Mouse (Mus musculus) frontal cortex, postnatal 14 days (tissue): ENCODE data around the gene Zbtb44.
A peak's percentile ranks its signal among the peaks of the same experiment; 100 is the strongest.
"Not testable (repeated sequence)": the region's sequence is repeated elsewhere in the genome, so short reads cannot be mapped to it uniquely, and the experiment has no call there.

ENCODE experiments used
- DNase-seq, 2 experiments: peaks; one replicate each; pipeline ENCODE4 v3.0.0; 2022; ENCODE audit warnings: low spot score in 2 of 2

The Zbtb44 gene

DNA sequence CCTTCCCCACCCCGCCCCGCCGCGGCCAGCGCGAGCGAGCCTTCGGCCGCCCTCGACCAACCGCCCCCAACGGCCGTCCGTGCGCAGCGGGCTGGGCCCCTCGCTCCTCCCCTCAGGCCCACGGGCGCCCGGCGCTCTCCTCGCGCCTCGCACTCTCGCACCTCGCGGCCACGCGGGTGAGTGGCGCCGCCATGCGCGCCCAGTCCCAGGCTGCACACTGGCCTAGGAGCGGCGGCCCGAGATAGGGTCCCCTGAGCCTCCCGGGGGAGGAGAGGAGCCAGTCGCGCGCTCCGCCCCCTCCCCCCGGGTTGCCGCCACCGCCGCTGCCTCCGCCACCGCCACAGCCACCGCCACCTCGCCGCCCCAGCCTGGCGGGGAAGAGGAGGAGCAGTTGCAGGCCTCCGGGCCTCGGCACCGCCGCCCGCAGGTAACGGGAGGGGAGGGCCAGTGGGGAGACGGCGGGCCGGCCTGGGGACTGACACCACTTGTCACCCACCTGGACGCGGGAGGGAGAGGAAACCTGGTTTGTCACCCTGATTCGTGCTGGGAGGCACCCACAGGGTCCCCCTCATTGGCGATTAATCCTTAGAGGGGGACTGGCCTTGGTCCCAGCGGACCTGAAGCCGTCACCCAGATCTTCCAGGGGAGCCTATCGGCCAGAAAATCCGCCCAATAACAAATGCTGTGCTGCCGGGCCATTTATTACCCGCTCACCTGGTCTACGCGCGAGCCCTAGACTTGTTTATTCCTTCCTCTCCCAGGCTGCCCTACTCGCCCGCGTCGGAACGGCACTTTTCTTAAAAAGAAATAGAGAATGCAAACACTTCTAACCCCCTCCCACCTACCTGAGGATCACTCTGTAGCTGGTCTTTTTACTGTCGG lies at the start of gene Zbtb44:
Zbtb44 (plus strand) TSS at position 113 of the 882 bp plus-strand sequence.
- peak; percentile 10 to 35 for DNase-seq

DNA sequence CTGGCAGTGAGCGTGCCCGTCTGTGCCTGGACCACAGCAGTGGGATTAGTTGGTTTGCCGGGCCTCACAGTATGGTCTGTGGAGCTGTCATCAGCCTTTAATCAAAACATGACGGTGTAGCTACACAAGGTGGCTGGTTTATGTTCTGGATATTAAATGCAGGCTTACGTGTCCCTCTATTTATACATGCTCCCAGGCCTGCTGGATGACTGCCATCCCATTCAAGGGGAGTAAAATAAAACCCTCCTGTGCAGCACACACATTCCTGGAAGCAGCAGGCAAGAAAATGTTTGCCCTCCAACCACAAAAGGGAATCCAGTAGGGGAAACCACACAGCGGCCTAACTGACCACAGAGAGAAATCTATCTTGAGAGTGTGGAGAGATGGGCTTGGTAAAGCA lies 44.7 kb upstream of the Zbtb44 start:
- no peak for DNase-seq

DNA sequence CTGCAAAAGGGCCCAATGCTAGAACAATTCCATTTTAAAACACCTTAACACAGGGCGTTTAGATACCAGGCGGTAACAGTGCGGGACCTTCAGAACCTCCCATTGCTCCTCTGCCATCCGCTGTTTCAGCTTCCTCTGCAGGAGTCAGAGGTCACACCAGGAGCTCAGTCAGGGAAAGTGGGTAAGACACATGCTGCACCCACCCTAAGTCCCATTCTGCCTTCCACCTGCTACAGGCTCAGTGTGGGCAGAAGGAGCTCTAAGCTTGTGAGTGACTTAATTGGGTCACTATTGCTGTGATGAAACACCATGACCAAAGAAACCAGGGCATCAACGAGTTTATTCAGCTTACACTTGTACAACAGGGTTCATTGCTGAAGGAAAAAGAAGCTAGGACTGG lies 37.3 kb upstream of the Zbtb44 start:
- DNase-seq, result no peak

DNA sequence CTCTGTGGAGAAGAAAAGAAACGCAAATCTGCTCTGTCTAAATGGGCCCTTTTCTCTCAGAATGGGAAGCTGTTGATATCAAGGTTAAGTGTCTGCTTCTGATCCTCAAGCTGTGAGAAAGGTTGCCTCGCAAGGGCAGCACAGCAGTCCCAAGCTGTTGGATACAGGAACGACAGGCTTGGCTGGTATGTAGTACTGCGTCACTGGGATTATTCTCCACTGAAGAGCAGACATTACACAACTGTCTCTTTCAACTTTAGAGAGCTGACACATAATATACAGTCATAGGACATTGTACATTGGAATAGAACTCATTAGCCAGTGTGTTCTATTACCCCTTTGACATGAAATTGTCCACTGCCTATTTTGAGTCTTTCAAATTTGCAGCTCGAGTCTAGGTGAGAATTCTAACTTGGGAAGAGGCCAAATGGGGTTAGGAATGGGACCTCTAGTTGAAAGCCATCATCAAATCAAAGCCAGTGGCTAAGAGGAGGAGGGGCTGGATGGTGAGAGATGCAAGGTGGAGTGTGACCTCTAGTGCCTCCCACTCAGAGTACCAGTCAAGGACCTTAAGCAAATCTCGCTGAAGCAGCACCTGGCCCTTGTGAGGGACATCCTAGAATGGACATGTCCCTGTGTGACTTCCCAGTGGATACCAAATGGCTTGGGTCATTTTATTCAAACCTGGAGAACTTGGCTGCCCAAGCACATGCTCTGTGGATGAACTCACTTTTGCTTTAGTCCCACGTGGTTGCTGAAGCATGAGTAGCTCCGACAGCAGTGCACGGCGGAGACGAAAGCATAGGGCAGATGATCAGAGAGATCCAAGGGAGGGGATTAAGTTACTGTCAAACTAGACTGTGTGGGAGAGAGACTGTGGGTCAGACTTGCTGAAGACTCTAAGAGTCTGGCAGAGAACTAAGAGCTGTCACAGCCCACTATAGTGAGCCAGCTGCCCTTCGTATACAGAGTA lies 33.6 kb upstream of the Zbtb44 start:
- no peak for DNase-seq

GRCm38 (mm10) chr9:31000641-31001040 lies 29.8 kb upstream of the Zbtb44 start:
- DNase-seq, result no peak

DNA sequence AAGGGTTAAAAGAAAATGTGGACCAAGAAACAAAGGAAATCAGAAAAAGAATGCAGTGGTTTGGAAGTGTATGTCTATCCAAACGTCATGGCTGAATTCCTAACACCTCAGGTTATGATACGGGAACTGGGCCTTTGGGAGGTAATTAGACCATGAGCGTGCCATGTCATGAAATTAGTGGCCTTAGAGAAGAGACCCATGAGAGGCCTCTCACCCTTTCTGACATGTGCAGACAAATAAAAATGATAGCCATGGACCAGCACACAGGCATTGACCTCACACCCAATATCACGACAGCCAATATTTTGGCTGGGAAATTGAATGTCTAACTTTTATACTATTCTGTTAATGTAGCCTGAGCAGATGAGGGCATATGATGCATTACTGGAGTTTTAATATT lies 27.9 kb upstream of the Zbtb44 start:
- no peak for DNase-seq

DNA sequence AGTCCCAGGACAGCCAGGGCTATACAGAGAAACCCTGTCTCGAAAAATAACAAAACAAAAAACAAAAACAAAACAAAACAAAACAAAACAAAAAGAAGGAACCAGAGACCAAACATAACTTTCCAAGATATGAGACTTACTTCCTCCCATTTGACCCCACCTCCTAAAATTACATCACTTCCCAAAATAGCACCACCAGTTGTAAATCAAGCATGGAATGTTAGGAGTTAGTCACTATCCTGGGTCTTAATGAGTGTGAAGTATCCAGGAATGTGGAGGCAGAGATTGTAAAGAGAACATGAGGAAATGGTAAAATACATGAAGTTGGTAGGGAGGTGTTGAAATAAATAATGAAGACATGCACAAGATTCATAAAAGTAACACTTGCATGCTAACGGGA lies 21.1 kb upstream of the Zbtb44 start:
- no peak for DNase-seq

- DNase-seq, result no peak
These were observed 20.4 kb upstream of the Zbtb44 start for GRCm38 (mm10) chr9:31010040-31010439.

DNA sequence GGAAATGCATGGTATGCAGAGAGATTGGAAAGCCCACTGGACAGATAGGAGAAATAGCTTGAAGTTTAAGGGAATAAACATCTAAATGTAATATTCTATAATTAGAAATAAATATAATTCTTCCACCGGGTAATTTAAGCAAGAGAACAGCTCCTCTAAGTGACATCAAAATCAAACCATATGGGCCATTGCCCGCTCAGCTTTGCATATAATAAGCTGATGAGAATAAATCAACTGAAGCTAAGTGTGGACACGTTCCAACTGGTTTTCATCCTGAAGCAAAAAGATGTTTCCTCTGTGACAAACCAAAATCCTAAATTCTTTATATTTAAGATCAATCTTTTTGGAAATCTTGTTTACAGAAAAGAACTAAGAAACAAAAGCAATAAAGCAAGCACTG lies 19.7 kb upstream of the Zbtb44 start:
- no peak for DNase-seq

- DNase-seq, result no peak
These were observed 18.9 kb upstream of the Zbtb44 start for GRCm38 (mm10) chr9:31011533-31011932.

- DNase-seq, result no peak
These were observed 17.8 kb upstream of the Zbtb44 start for GRCm38 (mm10) chr9:31012674-31013073.

- DNase-seq, result no peak
These were observed 17.0 kb upstream of the Zbtb44 start for GRCm38 (mm10) chr9:31013415-31013814.

- DNase-seq, result no peak
These were observed 12.8 kb upstream of the Zbtb44 start for GRCm38 (mm10) chr9:31017616-31018015.

GRCm38 (mm10) chr9:31018158-31018557 lies 12.3 kb upstream of the Zbtb44 start:
- DNase-seq, result no peak

DNA sequence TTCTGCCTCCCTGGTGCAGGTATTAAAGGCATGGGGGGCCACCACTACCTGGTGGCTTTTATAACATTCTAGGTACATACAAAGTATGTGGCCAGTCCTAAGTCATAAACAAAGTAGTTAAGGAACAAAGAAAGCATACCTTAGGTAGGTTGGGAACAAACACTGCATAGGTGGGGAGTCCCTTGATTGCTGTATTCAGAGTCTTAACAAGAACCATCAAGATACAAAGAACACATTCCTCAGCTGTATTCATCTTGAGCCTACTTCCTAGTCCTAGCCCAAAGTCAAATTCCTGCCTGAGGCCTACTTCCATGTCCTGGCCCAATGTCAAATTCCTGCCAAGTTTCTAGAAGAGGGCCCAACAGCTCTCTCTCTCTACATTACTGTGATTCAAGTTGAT lies 11.7 kb upstream of the Zbtb44 start:
- DNase-seq, result no peak

- DNase-seq, result no peak
These were observed 2.2 kb upstream of the Zbtb44 start for GRCm38 (mm10) chr9:31028251-31028650.

- peak; percentile 86 to 90 for DNase-seq
These were observed 513 bp upstream of the Zbtb44 start for GRCm38 (mm10) chr9:31029751-31030511.

DNA sequence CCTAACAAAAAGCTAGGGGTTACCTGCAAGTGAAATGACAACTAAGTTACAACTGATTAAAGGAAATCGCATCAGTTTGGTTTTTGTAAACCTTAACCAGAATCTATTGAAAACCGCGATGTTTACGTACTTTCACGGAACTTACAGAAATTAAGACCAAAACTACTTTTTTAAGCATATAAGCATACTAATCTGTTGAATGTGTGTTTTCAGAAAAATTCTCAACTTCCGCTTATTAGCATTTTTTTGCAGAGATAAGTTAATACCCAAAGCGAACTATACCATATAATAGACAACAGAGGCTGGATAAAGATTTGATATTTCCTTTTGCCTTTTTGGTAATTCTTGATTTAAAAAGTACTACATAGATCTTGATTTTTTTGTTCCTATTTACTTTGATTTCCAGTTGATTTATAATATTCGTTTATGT lies 985 bp downstream of the Zbtb44 start:
- no peak for DNase-seq

- DNase-seq, result no peak
These were observed 2.1 kb downstream of the Zbtb44 start for GRCm38 (mm10) chr9:31032546-31032945.

DNA sequence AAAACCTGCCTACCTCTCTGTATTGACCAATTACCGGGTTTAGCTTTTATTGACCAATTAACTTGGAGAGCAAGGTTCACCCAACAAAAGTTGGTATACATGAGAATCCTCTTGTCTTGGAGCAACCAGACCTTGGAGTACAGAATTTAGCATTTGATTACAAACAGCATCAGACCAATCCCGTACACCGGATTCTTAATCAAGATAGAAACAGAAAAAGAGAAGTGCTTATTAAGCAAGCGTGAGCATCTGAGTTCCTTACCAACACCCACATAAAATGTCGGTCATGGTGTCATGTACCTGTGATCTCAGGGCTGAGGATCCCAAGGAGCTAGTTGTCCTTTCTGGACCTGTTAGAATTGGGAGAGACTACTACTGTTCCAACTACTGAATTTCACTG lies 19.8 kb downstream of the Zbtb44 start:
- no peak for DNase-seq

GRCm38 (mm10) chr9:31051509-31051908 lies 21.1 kb downstream of the Zbtb44 start:
- DNase-seq, result not testable (repeated sequence)

GRCm38 (mm10) chr9:31058723-31059122 lies 28.3 kb downstream of the Zbtb44 start:
- DNase-seq, result no peak
